Mouse (Mus musculus): Measurements from ENCODE around the gene Ccdc85b.

Gene Ccdc85b

GRCm38 (mm10) chr19:5481398-5481797 lies 23.7 kb upstream of the Ccdc85b start:
- in situ Hi-C loops (cut with MboI, MseI) = no loop called here

- in situ Hi-C loops (cut with MboI, MseI) = no loop called here
Observed at GRCm38 (mm10) chr19:5480016-5480415, 22.3 kb upstream of the Ccdc85b start.

GRCm38 (mm10) chr19:5477668-5478300 lies 20.1 kb upstream of the Ccdc85b start:
- in situ Hi-C loops (cut with MboI, MseI) = no loop called here

GRCm38 (mm10) chr19:5477004-5477667 lies 19.4 kb upstream of the Ccdc85b start:
- in situ Hi-C loops (cut with MboI, MseI) = no loop called here

- in situ Hi-C loops (cut with MboI, MseI) = no loop called here
Observed at GRCm38 (mm10) chr19:5475069-5475714, 17.5 kb upstream of the Ccdc85b start.

GRCm38 (mm10) chr19:5474281-5475068 lies 16.8 kb upstream of the Ccdc85b start:
- in situ Hi-C loops (cut with MboI, MseI) = no loop called here

GRCm38 (mm10) chr19:5473720-5474119 lies 16.0 kb upstream of the Ccdc85b start, which contains the start of gene Efemp2:
Efemp2 (plus strand) TSS chr19:5473954.
- in situ Hi-C loops (cut with MboI, MseI) = no loop called here

- in situ Hi-C loops (cut with MboI, MseI) = no loop called here
Observed at GRCm38 (mm10) chr19:5472857-5473256, 15.2 kb upstream of the Ccdc85b start.

- in situ Hi-C loops (cut with MboI, MseI) = no loop called here
Observed at GRCm38 (mm10) chr19:5471846-5472245, 14.2 kb upstream of the Ccdc85b start.

- in situ Hi-C loops (cut with MboI, MseI) = no loop called here
Observed at GRCm38 (mm10) chr19:5468374-5468773, 10.7 kb upstream of the Ccdc85b start, which contains the start of gene Ctsw. Ctsw (minus strand) TSS chr19:5468507.

- in situ Hi-C loops (cut with MboI, MseI) = no loop called here
Observed at GRCm38 (mm10) chr19:5466916-5467500, 9.3 kb upstream of the Ccdc85b start.

GRCm38 (mm10) chr19:5465037-5465436 lies 7.3 kb upstream of the Ccdc85b start:
- in situ Hi-C loops (cut with MboI, MseI) = no loop called here

GRCm38 (mm10) chr19:5463791-5464562 lies 6.3 kb upstream of the Ccdc85b start:
- in situ Hi-C loops (cut with MboI, MseI) = no loop called here

- in situ Hi-C loops (cut with MboI, MseI) = no loop called here
Observed at GRCm38 (mm10) chr19:5463212-5463611, 5.5 kb upstream of the Ccdc85b start.

- in situ Hi-C loops (cut with MboI, MseI) = no loop called here
Observed at GRCm38 (mm10) chr19:5461411-5461810, 3.7 kb upstream of the Ccdc85b start.

GRCm38 (mm10) chr19:5460465-5460911 lies 2.8 kb upstream of the Ccdc85b start, which contains the start of gene Fibp:
Fibp (plus strand) TSS chr19:5460615.
- in situ Hi-C loops (cut with MboI, MseI) = no loop called here

GRCm38 (mm10) chr19:5459896-5460295 lies 2.2 kb upstream of the Ccdc85b start:
- in situ Hi-C loops (cut with MboI, MseI) = no loop called here

GRCm38 (mm10) chr19:5459019-5459418 lies 1.3 kb upstream of the Ccdc85b start:
- in situ Hi-C loops (cut with MboI, MseI) = no loop called here

GRCm38 (mm10) chr19:5456922-5457745 lies 560 bp downstream of the Ccdc85b start:
- in situ Hi-C loops (cut with MboI, MseI) = no loop called here

All from T-helper 2 cell (primary cell).